Mouse (Mus musculus) spleen, adult 10 weeks (tissue): ENCODE data around the gene Gm8914. TPM values are rescaled to one million over a fixed set of nuclear protein-coding genes. Genes with fewer than 3 reads are reported as not detected.

Experiments used
- polyA plus RNA-seq: library from polyadenylated mRNA; stranded (reverse); fragments of 350-450 nt; fragmentation: Illumina TruSeq; extraction: RNeasy Lipid Tissue Mini Kit (QIAGEN cat#74804); gene quantifications from one replicate; pipeline ENCODE4 v1.2.3, GENCODE M21; 2015; ENCODE audit warnings: low replicate concordance; ENCODE audit not compliant: insufficient read depth

Gm8914 gene
- not detected for polyA plus RNA-seq

DNA sequence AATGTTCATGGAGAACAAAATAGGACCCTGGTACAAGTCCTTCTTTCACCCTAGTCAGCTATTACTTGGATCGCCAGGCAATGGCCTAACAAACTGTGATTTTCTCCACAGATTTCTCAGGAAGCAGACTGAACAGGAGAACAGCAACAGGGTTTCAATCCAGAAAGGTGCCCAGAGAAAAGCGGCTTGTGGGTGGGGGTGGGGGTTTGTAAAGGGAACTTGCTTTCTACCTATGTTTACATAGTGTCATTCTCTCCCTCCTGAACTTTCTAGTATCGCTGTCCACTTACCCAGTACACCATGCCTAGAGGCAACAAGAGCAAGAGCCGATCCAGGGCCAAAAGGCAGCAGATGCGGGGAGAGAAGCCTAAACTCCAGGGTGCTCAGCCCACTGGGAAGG, at the start of gene Gm8914:
Gm8914 (plus strand) TSS at position 301 of the 400 bp plus-strand sequence.

Other genes starting within 250 kb of the Gm8914 start
- not detected for gene Mageb2, start 148.4 kb upstream of the Gm8914 start, polyA plus RNA-seq
- gene Gm5072, start 87.6 kb upstream of the Gm8914 start, polyA plus RNA-seq: not detected
- gene 1700084M14Rik, start 95.8 kb downstream of the Gm8914 start, polyA plus RNA-seq: not detected
- gene Gm14781, start 152.1 kb downstream of the Gm8914 start, polyA plus RNA-seq: not detected